Mouse (Mus musculus) gastrocnemius, postnatal 10 days (tissue): Measurements from ENCODE around the gene Kcnh4. TPM values are rescaled to one million over a fixed set of nuclear protein-coding genes. Genes with fewer than 3 reads are reported as not detected.

Source experiments
- DNase-seq: peaks from one replicate; pipeline ENCODE4 v3.0.0; 2021; ENCODE audit warnings: mixed read lengths
- total RNA-seq, 2 experiments: library from RNA; stranded (reverse); gene quantifications; 2 replicates each; pipeline ENCODE4 v1.2.3; 2021

Gene Kcnh4
- total RNA-seq, 2 experiments from 2014 or later: not detected

DNA sequence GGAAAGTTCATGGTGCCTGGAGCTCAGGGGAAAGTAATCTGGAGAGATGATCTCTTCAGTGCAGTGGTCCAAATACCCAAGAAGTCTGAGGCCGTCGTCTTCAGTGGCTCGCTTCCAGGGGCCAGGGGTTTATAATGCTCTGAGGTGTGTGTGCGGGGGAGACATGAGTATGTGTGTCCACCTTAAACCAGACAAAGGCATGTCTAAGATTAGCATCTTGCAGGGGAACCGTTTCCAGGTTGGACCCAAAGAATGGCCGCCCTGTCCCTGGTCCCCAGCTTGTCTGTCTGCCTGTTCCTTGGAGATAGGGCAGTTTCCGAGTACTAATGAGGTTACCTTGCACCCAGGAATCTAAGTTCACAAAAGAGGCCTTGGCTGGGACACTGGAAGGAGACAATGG is 3.1 kb upstream of the Kcnh4 start, which contains the start of gene Hcrt:
Gene Hcrt, minus strand, starts transcription at position 101 of the 400 bp plus-strand sequence.
- no peak for DNase-seq

DNA sequence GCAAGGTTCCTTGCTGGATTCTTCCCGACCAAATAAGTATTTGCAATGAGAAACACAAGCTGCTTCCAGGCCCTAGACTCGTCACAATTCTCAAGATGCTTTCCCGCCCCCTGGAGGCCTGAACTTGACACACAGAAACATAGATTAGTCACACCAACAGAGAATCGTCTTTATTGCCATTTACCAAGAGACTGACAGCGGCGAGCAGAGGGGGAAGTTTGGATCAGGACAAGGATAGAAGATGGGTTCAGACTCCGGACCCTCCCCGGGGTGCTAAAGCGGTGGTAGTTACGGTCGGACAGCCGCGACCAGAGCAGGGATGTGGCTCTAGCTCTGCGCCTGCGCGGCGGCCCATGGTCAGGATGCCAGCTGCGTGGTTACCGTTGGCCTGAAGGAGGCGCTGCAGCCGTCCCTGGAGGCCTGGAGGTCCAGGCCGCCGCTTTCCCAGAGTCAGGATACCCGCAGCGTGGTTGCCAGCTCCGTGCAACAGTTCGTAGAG is 1.9 kb upstream of the Kcnh4 start:
- peak; percentile 92 for DNase-seq

DNA sequence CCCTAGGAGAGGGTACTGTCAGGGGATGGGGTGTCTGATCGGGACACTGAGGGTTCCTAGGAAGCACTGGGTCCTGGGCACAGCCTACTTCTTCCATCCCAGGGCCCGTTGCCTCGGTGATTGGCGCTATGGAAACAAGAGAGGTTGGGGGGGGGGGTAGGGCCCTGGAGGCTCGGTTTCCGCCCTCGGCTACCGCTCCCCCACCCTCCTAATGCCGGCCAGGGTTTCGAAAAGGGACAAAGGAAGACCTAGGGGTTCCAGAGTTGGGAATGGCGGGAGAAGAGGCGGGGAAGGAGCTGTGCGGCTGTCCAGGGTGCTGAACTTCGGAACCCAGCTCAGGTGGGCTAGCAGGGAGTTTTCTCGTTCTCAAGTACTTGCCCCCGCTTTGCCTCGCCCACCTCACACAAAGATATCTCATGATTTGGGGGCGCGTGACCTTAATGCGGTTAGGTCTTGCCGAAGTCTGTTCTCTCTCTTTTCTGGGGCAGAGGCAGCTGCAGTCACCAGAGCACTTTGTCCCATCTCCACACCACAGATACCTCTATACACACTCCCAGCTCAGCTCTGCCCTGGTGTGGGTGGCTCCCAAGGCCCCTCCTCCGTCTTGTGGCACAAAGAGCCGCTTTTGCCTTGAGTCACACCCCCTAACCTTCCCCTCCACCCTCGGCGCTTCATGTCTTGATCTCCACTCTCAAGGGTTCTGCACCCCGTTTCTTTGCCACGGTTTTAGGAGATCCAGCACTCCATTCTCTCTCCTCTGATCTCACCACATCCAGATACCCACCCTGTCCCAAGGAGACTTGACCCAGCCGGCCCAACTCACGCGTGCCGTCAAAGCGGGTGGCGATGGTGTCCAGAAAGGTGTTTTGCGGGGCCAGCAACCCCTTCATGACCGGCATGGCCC is 783 bp downstream of the Kcnh4 start:
- DNase-seq: peak; percentile 62

DNA sequence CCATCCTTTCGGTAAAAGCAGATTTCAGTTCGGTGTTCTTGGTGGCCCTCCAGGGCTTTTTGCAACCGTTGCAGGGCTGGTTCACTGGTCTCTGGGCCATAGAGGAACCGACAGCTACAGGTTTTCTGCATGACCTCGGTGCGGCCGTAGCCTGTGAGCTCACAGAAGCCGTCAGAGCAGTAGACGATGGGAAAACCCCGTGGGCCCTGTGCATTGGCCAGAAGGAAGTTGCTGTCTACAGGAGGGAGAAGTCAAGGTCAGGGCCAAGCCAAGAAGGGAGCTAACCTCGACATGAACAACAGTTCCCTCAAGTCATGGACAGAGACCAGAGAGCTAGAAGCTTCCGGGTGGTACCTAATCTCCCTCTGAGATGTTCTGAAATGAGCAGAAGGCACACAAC is 2.2 kb downstream of the Kcnh4 start:
- DNase-seq: no peak

DNA sequence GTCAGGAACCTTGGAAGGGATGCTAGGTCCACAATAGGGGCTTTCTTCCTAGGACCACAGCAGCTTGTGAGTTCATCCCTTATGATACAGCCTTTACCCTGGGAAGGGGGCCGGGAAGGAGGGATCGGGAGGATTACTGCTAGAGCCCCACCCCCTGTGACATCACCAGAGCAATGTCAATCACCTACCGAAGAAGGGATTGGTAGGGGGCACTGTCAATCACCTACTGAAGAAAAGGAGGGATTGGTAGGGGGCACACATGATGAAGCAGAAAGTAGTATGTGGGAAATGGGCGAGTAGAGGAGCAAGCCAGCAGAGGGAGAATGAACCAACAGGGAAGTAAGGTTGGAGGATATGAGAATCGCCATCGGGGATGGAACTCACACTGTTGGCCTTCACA is 3.3 kb downstream of the Kcnh4 start:
- DNase-seq: no peak

DNA sequence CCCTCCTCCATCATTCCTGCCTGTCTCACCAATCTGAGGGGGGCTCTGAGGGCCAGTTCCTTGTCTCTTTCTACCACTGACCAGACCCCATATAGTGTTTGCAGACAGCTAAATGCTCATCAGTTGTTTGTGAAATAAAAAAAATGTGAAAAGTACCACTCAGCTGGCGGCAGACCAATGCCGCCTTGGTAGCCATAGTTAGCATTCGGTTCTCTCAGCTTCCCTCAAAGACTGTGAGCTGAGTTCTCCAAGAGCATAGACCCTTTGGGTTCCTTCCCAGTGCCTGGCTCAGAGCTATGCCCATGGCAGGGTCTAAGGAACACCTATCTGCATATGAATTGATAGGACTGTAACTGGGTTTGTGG is 5.1 kb downstream of the Kcnh4 start:
- DNase-seq: no peak

DNA sequence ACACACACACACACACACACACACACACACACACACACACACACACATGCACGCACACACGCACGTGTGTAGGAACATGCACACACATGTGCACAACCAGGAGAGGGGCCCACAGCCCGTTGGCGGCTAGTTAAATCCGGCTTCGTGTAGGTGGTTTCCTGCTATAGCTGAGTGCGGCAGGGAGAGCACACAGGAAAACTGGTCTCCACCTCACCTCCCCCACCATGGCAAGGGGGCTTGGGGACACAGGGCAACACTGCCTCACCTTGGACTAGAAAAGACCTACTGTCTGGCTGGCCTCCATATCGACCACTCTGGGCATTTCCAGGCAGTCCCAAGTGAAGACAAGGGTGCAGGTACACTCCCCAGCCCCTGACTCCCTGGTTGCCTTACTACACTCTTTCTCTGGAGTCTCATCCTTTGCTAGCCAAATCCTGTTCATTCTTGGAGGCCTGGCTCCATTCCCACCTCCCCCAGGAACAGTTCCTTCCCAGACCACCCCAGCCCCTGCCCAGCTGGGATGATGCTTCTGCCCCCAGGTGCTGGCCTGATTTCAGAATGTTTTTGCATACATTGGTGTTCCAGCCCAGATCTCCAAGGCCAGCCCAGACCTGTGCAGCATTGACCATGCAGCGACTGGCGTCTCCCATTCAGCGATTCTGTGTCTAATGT is 5.6 kb downstream of the Kcnh4 start:
- DNase-seq: no peak

DNA sequence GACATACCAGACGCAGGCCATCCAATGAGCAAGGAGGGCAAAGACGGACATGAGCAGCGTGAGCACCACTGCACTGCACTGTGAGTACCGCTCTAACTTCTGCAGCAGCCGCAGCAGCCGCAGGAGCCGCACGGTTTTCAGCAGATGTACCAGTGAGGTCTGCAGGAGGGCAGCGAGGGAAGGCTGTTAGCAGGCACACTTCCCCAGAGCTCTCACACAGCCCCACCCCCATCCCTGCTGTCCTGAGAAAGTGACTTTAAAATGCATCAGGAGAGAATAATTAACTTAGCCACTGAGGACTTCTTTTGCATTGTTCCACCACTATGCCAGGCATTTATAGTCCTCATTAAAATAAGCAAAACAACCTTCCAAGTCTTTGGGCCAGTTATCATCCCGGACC is 7.4 kb downstream of the Kcnh4 start:
- no peak for DNase-seq

DNA sequence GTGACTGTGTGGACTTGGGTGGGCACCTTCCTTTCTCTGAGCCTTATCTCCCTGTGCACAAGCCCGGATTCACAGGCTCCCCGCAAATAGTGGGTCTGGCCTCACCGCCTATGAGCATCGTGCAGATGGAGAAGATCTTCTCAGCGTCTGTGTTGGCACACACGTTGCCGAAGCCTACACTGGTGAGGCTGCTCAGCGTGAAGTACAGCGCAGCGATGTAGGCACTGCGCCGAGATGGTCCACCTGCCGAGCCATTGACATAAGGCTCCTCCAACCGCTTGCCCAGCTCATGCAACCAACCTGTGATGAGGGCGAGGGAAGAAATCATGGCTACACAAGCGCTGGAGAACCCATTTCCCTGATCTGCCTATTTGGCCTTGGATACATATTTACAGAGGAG is 9.6 kb downstream of the Kcnh4 start:
- no peak for DNase-seq

DNA sequence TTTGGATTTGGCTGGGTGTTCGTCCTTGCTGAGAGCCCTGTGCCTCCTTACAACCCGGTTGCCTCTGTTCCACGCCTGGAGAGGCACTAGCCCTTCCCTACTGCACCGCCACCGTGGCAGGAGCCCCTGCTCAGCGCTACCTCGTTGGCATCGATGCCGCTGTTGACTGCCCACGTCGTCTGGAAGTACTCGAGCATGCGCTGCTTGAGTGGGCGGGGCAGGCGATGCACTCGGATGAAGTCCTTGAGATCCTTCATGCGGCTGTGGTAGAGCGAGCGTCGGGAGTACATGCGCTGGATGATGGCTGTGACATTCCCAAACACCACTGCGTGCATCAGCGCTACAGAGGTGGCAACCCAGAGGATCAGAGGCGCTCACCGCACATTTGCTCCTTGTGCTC is 10.3 kb downstream of the Kcnh4 start:
- no peak for DNase-seq

DNA sequence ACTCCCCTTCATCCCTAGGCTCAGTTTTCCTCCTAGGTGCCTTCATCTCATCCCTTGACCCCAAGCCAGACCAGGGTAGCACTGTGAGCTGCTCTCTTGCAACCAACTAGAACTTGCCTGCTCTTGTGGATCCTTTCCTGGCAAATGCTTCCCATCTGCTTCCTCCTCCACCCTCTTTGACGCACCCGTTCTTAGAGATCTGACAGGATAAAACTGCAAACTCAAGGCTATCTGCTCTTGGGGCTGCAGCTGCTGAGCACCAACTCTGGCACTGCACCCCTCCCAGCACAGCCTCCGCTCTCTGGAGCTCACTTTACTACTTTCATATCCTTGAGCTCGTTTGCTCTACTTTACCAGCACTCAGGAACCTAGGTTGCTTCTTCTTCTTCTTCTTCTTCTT is 11.1 kb downstream of the Kcnh4 start:
- no peak for DNase-seq

DNA sequence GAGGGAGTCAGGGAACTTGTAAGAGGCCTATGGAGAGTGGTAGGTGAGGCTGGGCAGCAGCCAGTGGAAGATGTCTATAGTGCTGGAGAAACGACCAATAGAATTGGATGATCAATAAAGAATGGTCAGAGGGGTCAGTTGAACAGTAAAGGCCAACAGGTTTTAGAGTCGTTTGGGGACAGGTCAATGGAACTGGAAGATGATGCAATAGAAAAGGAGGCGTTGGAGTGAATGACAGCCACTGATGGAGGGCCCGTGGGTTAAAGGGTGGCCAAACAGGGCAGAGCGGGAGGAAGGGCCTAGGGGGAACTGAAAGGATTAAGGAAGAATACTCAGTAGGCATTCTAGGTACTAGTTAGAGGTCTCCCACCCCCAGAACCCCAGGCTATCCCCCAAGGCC is 12.6 kb downstream of the Kcnh4 start:
- DNase-seq: no peak

DNA sequence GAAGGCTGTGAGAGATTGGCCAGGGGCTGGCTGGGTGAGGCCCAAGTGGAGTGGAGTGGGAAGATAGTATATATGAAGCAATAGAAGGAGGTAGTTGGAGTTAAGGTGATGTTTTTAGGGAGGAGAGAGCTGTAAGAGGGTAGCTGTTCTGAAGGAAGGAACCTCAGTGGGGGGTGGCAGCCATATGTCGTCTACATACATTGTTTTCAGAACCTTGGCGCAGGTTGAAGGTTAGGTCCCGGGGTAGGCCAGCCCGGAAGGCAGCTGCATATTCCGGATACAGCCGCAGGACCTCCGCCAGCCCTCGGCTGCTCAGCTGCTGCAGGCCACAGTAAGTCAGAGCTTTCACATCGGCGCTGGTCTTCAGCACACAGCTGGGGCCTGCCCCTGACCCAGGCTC is 13.2 kb downstream of the Kcnh4 start:
- DNase-seq: no peak

DNA sequence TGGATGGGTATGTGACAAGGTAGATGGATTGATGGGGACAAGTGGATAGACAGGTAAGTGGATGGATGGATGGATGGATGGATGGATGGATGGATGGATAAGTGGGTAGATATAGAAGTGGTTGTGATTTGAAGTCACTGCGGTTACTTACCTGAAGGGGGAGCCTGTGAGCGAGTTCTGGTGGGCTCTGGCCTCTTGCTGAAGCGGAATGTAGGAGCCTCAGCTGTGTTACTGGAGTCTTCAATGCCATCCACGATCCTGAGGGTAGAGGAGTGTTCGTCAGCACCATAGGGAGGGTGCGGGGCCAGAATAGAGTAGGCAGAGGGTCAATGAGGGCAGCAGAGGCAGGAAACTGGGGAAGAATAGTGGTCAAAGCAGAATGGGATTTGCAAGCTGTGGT is 14.7 kb downstream of the Kcnh4 start:
- no peak for DNase-seq

DNA sequence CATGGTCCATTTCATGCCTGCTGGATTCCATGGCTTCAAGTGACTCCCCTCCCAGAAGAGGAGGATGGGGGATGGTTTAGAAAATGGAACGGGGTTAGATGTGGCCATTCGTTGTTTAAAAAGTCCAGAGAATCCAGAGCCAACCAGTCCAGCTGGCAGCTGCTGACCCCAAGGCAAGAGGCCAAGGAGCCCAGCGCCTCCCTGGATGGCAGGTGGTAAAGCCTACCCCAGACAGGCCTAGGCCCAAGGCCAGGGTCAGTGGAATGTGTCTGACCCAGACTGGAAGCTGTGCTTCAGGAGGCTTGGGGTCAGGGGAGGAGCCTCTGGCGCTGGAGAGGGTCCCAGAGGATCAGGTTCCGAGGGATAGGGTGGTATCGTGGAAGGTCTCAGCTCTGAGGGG is 18.4 kb downstream of the Kcnh4 start:
- DNase-seq: peak; percentile 84

DNA sequence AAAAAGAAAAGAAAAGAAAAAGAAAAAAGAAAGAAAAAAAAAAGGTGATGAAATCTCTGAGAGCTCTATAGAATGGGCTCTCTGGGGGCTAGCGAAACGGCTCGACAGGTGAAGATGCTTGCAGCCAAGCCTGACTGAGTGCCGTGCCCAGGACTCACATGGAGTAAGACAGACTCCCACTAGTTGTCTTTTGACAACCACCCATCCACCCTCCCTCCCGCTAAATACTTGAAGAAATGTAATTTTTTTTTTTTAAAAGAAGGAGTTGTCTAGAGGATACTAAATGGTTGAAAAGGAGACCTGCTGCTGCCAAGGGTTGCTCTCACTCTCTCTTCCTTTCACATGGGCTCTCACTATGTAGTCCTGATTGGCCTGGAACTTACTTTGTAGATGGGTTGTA is 21.0 kb downstream of the Kcnh4 start:
- no peak for DNase-seq

DNA sequence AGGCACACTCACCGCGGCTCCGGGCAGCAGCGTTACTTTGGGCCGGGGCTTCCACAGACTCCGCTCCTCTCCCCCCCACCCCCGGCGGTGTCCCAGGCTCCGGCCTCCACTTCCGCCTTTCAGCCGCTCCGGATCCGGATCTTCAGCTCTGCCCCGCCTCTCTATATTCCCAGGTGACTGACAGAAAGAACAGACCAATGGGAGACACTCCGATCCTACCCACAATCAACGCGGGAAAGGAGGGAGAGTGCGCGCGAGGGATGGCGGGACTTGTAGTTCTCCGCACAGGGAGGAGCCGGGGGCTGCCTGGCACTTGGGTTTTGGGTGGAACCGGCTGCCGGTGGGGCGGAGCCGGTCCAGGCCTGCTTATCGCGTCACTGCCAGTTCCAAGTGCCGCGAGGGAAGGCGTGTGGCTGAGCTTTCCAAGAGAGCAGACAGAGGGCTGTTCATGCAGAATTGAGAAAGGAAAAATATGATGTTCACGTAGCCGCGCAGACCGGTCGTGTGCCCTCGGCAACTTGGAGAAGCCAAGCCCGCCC is 21.6 kb downstream of the Kcnh4 start, which contains the start of gene Rab5c:
Gene Rab5c, minus strand, starts transcription at position 150 of the 539 bp plus-strand sequence.
- peak; percentile 95 for DNase-seq

DNA sequence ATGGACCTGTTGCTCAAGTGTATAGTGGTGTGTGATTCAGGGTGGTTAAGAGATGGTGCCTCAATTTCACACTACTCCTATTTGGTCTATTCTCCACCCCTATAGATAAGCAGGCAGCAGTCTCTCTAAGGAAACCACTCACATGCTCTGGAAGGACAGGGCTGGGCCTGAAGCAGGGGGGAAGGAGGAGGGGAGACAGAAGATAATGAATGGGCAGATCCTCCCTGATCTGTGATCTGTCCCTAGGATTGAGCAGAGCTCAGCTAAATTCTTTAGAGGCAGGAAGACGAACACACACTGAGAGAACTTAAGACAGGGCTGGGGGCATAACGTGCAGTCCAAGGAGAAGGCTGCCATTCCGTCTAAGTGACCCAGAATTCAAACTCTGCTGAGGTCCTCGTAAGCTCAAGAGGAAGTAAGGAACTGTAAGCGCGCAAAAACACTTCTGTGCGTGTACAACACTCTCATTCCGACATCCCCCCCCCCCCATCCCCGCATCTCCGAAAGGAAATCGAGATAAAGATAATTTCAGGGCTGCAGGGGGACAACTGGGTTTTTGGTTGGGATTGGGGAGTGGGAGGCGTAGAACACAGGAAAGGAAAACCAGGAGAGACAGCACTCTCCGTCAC is 22.5 kb downstream of the Kcnh4 start:
- no peak for DNase-seq

DNA sequence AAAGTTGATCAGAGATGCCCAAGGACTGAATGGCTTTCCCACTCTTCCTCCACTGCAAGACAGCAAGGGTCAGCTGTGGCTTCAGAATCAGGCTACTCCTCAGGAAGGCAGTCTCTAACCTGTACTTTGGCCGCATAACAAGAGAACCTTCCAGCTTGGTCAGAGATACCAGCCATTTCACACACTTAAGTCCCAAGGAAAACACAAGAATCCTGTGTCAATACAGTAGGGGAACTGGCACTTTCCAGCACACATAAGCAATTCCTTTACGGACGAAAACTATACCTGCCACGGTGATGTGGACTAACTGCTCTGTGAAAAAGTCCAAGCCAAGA is 23.0 kb downstream of the Kcnh4 start:
- no peak for DNase-seq

DNA sequence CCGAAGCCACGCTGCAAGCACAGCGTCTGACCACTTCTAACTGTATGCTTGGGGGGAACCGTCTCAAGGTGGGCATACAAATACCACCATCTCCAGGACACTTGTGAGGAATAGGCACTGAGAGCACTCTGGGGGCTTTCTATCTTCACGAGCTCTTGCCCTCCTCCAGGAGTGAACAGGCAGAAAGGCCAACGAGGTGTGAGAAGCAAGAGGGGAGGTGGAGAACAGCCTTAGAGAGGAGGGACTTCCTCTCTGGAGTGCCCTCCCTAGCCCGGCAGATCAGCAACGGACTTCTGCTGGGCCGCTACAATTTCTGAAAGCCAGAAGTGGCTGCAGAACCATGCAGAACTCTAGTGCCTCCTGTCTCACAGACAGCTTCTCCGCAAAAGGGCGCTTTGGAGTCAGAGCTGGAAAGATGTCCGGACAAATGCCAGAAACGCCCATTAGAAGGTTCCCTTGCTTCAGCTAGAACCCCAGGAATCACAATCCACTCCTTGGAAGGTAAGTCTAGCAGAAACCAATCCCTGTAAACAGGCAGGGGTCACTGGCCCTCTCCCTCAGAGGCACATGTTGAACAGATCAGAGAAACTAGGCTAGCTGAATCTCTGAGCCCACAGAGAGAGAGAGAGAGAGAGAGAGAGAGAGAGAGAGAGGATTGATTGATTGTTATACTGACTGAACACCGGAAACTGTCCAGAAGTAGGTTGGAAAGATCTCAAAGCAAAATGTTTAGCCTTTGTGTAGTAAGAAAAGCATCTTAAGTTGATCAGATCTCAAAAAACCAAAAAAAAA is 23.6 kb downstream of the Kcnh4 start:
- DNase-seq: no peak

DNA sequence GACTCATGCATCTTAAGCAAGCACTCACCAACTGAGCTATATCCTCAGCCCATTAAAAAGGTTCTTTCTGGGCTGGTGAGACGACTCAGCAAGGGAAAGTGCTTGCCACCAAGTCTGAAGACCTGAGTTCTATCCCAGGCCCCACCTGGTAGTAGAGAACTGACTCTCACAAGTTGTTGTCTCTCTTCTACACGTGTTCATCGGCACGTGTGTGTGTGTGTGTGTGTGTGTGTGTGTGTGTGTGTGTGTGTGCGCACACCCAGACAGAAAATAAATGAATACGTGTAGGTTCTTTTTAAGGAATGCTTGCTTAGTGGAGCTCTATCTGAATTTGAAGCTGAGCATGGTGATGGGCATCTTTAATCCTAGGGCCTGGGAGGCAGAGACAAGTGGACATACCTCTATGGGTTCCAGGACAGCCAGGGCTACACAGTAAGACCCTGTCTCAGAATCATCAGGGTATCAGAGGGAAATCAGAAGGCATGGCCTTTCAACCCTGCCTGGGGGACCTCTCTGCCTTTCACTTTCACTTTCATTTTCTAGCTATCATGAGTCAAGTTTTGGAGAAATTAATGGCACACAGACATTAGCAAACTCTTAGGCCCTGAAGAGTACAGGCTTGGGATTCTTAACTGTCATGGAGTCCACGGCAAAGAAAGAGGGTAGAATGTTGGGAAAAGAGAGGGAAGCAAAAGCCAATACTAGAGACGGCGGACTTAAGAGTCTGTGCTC is 24.4 kb downstream of the Kcnh4 start:
- no peak for DNase-seq
